Mouse (Mus musculus): Measurements from ENCODE around the gene Tmprss11d.

GRCm38 (mm10) chr5:86289208-86289607 lies 84.0 kb downstream of the Tmprss11d start, which contains the start of gene Tmprss11c:
- no peak for TF ChIP-seq CTCF (IDR thresholded peaks at IDR 0.05; ENCODE audit: low read depth, low read length)
- TF ChIP-seq GATA1 (IDR thresholded peaks at IDR 0.05; ENCODE audit: borderline replicate concordance, low read length) = no peak
- no peak for TF ChIP-seq GATA2 (IDR thresholded peaks at IDR 0.05; ENCODE audit: borderline replicate concordance, low read depth, low read length)
- TF ChIP-seq POLR2AphosphoS5 (IDR thresholded peaks at IDR 0.05; ENCODE audit: insufficient replicate concordance, low read depth, low read length) = no peak
- TF ChIP-seq TAL1 (conservative IDR thresholded peaks at IDR 0.05; ENCODE audit: low read depth, low read length) = no peak

Measured in G1E (cell line).